Mouse (Mus musculus) layer of hippocampus, adult 8-10 months (tissue): ENCODE measurements around the gene Vmn2r18. TPM values are rescaled to one million over a fixed set of nuclear protein-coding genes. Genes with fewer than 3 reads are reported as not detected.

Source experiments
- DNase-seq, 2 experiments: peaks; one replicate each; pipeline ENCODE4 v3.0.0; 2022; ENCODE audit warnings: low spot score in 2 of 2
- total RNA-seq, 4 experiments: library from RNA; stranded (reverse); gene quantifications; 2 replicates each; pipeline ENCODE4 v1.2.4; 2022

Vmn2r18 gene
- total RNA-seq = not detected

DNA sequence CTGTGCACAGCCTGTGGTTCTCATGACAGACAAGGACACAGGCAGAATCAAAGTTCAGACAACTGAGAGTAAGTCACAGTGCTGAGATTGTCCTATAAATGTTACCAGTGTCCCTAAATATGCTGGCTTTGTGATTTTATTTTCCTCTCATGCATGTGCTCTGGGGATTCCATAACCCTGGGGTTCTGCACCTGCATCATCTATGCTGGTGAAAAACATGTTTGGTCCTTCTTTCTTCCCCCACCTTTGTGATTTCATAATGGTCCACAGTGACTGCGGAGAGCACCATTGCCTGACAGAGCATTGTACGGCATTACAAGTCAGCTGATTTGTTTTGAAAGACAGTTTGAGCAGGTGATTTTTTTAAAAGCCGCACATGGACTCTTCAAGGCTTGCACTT, at the start of gene Vmn2r18:
Gene Vmn2r18 (minus strand): TSS at position 101 of the 400 bp plus-strand sequence.
- no peak for DNase-seq

DNA sequence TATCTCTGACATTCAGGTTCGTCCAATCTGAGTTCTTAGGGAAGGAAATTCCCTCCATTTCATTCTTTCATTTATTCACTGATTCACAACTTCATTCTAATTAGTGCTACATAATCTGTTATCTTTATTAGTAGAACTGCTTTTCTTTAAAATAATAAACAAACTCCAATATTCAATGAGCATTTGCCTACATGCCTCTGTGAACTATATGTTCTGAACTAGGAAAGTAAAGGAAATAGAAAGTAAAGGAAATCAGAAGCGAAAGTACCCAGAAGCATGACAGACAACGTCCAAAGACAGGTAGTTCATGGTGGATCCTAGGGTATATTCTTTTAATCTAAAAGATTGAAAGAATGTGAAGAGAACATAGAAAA, 45.6 kb upstream of the Vmn2r18 start:
- no peak for DNase-seq

DNA sequence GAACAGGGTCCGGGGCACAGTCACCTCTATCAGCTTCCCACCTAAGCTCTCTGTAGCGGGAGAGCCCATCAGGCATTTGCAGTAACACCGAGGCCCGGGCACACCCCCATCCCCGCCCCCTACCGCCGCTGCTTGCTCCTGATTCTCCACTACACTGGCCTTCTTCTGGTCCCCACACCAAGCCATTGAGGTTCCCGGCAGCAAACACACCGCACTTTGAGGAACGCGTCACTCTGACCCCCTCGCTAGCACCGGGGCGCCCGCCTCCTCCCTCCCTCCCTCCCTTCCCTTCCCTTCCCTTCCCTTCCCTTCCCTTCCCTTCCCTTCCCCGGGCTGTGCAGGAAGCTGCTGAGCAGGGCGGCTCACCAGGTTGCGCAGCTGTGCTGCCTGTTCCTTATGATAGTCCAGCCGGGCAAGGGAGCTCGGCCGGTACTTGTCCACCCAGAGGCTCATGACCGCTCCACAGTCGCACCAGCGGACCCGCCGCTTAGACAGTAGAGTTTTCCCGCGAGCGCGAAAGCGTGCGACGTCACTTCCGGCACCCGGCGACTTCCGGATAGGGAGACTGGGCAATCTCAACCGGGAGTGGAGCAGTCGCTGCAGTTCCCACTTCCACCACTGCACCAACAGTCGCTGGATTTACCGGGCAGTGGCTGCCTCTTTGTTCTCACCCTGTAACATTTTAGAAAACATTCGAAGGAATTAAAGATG, 45.0 kb upstream of the Vmn2r18 start, which contains the start of gene Rfc3:
Gene Rfc3 (minus strand): TSS at position 543 of the 711 bp plus-strand sequence.
- DNase-seq = peak; percentile 89 to 94

DNA sequence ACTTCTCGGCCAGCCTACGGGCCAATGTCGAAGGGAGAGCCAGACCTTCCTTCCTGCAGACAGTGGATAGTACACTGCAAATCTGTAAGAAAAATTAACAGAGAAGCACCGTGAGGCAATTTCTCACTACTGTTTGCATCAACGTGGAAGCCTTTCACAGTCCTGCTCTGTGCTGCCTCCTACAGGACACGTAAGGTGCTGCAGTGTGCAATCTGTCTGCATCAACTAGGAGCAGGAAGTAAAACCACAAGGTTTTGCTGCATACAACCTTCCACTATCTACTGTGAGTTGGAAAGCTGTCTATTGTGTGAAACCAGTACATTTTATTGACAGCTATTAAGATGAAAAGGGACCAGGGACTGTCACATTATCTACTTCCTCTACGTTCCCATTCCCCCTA, 39.0 kb upstream of the Vmn2r18 start:
- no peak for DNase-seq

- DNase-seq = no peak
Measured at GRCm38 (mm10) chr5:151642867-151643266, 37.0 kb upstream of the Vmn2r18 start.

DNA sequence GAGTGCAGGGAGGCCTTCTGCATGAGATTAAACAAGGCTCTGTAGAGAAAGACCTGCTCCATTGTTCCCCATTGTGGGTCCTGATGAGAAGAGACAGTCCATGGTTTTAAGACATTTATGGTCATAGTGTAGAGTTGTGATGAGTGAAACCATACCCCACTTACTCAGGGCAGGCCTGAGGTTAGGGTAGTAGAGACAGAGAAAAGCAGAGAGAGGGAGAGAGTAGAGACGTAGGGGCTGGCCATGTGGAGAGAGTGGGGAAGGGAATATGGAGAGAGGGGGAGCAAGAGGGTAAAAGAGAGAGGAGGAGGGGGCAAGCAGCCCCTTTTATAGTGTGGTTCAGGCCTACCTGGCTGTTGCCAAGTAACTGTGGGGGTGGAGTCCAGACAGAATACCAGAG, 36.3 kb upstream of the Vmn2r18 start:
- no peak for DNase-seq

GRCm38 (mm10) chr5:151601696-151602095, 4.1 kb downstream of the Vmn2r18 start:
- no peak for DNase-seq

Other genes with a start within 250 kb of the Vmn2r18 start
- not detected for gene Gm42906, start 177.9 kb downstream of the Vmn2r18 start, total RNA-seq
- gene Rfc3, start 45.2 kb upstream of the Vmn2r18 start, total RNA-seq = 10 to 100 TPM in 2 of 4 experiments, 1 to 10 TPM in 2; 8.9 to 10.5 (median 9.8) TPM